Mouse (Mus musculus) kidney, adult 2 months (tissue): ENCODE results near the gene Pskh1.

ENCODE experiments used
- CTCF ChIP-seq: fragments of 200-500 bp; conservative IDR thresholded peaks from 2 replicates; pipeline ENCODE4 v1.5.1; 2011; ENCODE audit warnings: low read depth, mild to moderate bottlenecking, control low read depth, low read length, moderate library complexity, mixed read lengths; ENCODE audit not compliant: insufficient read depth, insufficient read length
- POLR2A ChIP-seq: fragments of 200-500 bp; IDR thresholded peaks from one replicate; pipeline ENCODE4 v1.6.1; 2011; ENCODE audit warnings: low read depth, low read length, control low read depth

DNA sequence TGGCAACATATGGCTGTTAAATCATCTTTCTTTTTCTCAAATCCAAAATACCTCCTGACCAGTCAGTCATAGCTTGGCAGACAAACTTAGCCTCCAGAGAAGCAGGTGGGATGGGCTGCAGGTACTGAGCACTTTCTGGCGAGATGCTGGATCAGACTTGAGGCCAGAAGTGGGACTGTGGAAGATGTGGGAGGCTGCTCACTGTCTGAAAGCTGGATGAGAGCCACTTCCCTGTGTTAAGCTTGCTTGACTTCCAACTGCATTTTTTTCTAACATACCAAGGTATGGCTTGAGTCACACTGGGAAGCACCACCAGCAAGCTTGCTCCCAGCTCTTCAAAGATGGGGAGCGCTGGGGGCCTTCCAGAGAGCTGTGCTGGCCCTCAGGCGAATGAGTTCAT is 24.9 kb downstream of the Pskh1 start:
- TF ChIP-seq CTCF (no peak), POLR2A (no peak)
